Mouse (Mus musculus) stomach, postnatal 0 days (tissue): Measurements from ENCODE around the gene Fgf14.

Experiments used
- CTCF ChIP-seq: IDR thresholded peaks from 2 replicates; pipeline ENCODE4 v1.5.1; 2016; ENCODE audit warnings: antibody characterized with exemption, low read depth, mild to moderate bottlenecking, moderate library complexity
- EP300 ChIP-seq: optimal IDR thresholded peaks from 2 replicates; pipeline ENCODE3; 2016; ENCODE audit warnings: antibody characterized with exemption

DNA sequence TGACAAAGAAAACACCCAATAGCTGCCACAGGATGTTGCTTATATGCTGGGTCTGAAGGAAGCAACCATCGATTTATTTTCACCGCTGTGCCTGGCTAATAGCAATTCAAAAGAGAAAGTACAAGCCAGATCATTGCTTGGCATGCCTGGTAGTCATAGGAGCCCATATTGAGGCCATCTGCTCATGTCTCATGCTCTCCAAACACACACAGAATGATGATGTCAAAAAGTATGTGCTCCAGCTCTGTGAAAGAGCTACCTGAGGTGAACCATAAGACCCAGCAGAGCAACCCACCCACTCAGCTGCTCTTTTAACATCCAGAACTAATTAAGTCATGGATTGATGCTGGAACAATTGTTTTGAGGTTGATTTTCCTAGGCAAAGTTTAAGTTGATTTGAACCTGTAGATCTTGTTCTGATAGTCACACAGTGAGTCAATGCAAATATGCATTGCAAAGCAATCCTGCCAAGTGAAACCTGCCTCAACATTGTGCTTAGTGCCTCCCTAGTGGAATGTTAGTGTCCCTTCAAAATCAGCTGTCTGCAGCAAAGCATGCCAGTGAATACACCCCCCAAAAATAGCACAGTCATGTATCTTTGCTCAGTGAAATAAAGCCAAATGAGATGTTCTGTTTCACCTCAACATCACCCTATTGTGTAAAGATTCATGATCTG is 70.8 kb downstream of the Fgf14 start:
- TF ChIP-seq CTCF, result no peak
- TF ChIP-seq EP300, result no peak
